In the genomic region with DNA sequence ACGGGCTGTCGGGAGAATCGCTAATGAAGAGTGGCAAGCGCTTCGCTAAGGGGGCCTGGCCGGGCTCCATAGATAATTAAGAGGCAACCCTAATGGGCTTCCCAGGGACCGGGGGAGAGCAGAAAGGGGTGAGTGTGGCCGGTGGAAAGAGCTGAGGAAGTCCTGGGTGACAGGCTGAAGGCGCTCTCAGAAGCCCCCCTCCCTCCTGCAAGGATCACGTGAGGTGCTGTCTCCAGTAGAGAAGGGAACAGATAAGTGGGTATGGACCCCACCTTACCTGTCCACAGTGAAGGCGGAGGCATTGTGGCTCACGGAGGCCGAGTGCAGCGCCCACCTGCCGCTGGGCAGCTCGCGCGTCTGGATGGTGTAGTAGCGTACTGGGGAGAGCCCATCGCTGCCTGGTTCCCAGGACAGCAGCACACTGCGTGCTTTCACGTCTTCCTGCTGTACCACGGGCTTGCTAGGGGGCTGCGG, we compare ENCODE assay signal across 17 mouse cellular contexts.
DNase-seq lines count a peak whose midpoint lies in the region; ATAC-seq lines count a peak whose summit lies in the region.
"Had no signal": no experiment of that assay in that cellular context is flagged by ENCODE, and none has a peak within 500 bp of the region (broad histone marks: within the 10 kb centered on the region; RNA-seq: fewer than 3 reads in every experiment).

No protein-coding gene starts in this region.

- WGBS in embryonic facial prominence, embryonic 12.5 days: 37% methylated on average over 24 of the region's 24 CpGs
- WGBS in forebrain, embryonic 14.5 days: 15% methylated on average over 24 of the region's 24 CpGs
- WGBS in midbrain, embryonic 10.5 days: 44% methylated on average over 24 of the region's 24 CpGs

- H3K36me3 ChIP-seq in embryonic facial prominence, embryonic 12.5 days: no peaks in the 10 kb centered on the region
- H3K36me3 ChIP-seq in forebrain, embryonic 14.5 days (ENCODE audit: control insufficient read depth, insufficient read depth, low read length): no peaks in the 10 kb centered on the region
- H3K36me3 ChIP-seq in midbrain, embryonic 10.5 days: peaks cover 48% of the 10 kb centered on the region
- H3K36me3 ChIP-seq: liver, embryonic 13.5 days had no signal

- H3K4me2 ChIP-seq in embryonic facial prominence, embryonic 12.5 days (replicated peaks): 0 out of 2 replicates have a peak overlapping the region, but pooled peaks have one; percentile 10
- peak overlapping the region; percentile 53 for H3K4me2 ChIP-seq in forebrain, embryonic 14.5 days (ENCODE audit: low read length)
- H3K4me2 ChIP-seq: embryonic facial prominence, embryonic 15.5 days; heart, embryonic 13.5 days; liver, embryonic 13.5 days had no signal

- peak; percentile 64; the same call in 1 of the 2 replicates for ATAC-seq in embryonic facial prominence, embryonic 12.5 days (ENCODE audit: insufficient number of reproducible peaks, insufficient read depth, low FRiP score, low TSS enrichment)
- ATAC-seq in forebrain, embryonic 14.5 days: peak; percentile 70
- ATAC-seq: inflammation-experienced regulatory T-cells, adult 6 months had no signal

- H3K27me3 ChIP-seq in embryonic facial prominence, embryonic 12.5 days: 0 out of 2 replicates have a peak, but pooled peaks cover 4% of the 10 kb centered on the region
- H3K27me3 ChIP-seq in forebrain, embryonic 14.5 days (replicated peaks; ENCODE audit: control insufficient read depth, insufficient read depth, low read length): no peaks in the 10 kb centered on the region
- H3K27me3 ChIP-seq in midbrain, embryonic 10.5 days (ENCODE audit: low read depth, poor library complexity, severe bottlenecking): peaks cover 33% of the 10 kb centered on the region

- peak; percentile 78 for DNase-seq in forebrain, embryonic 14.5 days (ENCODE audit: low spot score)
- DNase-seq in midbrain, embryonic 10.5 days (ENCODE audit: low spot score): no peak
- peak; percentile 92 for DNase-seq in retina, postnatal 1 day
- no peak for DNase-seq in cerebellum, adult 18-20 months
- DNase-seq in cerebellum, postnatal 4 days (ENCODE audit: low spot score in 2 of 2): no peak
- no peak for DNase-seq in layer of hippocampus, postnatal 36 days
- DNase-seq: cerebellum, adult 2 months; kidney, postnatal 25 days; liver, embryonic 13.5 days; lung, postnatal 14 days; right cerebral cortex, postnatal 14 days; thymus, postnatal 4 days had no signal

- no peak overlapping the region for H3K4me3 ChIP-seq in embryonic facial prominence, embryonic 12.5 days
- peak overlapping the region; percentile 18 for H3K4me3 ChIP-seq in forebrain, embryonic 14.5 days (ENCODE audit: low read depth, low read length)
- H3K4me3 ChIP-seq in midbrain, embryonic 10.5 days: no peak overlapping the region; the same call in 1 of the 2 replicates
- H3K4me3 ChIP-seq: embryonic facial prominence, embryonic 15.5 days; heart, embryonic 13.5 days; liver, embryonic 13.5 days; myocyte had no signal

- no peaks in the 10 kb centered on the region for H3K4me1 ChIP-seq in embryonic facial prominence, embryonic 12.5 days
- peaks cover 10% of the 10 kb centered on the region for H3K4me1 ChIP-seq in forebrain, embryonic 14.5 days (ENCODE audit: control insufficient read depth, insufficient read depth, low read length)
- H3K4me1 ChIP-seq in midbrain, embryonic 10.5 days: peaks cover 14% of the 10 kb centered on the region
- H3K4me1 ChIP-seq: heart, embryonic 13.5 days; liver, embryonic 13.5 days had no signal

- no peak overlapping the region for H3K27ac ChIP-seq in embryonic facial prominence, embryonic 12.5 days
- H3K27ac ChIP-seq in forebrain, embryonic 14.5 days (ENCODE audit: low read depth, low read length): no peak overlapping the region
- H3K27ac ChIP-seq in midbrain, embryonic 10.5 days (replicated peaks): peak overlapping the region; percentile 43; the same call in 1 of the 2 replicates
- H3K27ac ChIP-seq: embryonic facial prominence, embryonic 15.5 days; heart, embryonic 13.5 days; liver, embryonic 13.5 days had no signal

- no peaks in the 10 kb centered on the region for H3K9me3 ChIP-seq in embryonic facial prominence, embryonic 12.5 days
- no peaks in the 10 kb centered on the region for H3K9me3 ChIP-seq in forebrain, embryonic 14.5 days (replicated peaks; ENCODE audit: control insufficient read depth, low read length)
- H3K9me3 ChIP-seq in midbrain, embryonic 10.5 days (replicated peaks): no peaks in the 10 kb centered on the region
- H3K9me3 ChIP-seq: embryonic facial prominence, embryonic 15.5 days; heart, embryonic 13.5 days; liver, embryonic 13.5 days had no signal

- H3K9ac ChIP-seq in embryonic facial prominence, embryonic 12.5 days: no peak overlapping the region
- H3K9ac ChIP-seq in forebrain, embryonic 14.5 days (ENCODE audit: low read length): peak overlapping the region; percentile 32; the same call in 1 of the 2 replicates
- H3K9ac ChIP-seq: embryonic facial prominence, embryonic 15.5 days; heart, embryonic 13.5 days; liver, embryonic 13.5 days had no signal

Comparison
In these comparisons a context has a peak if more than half of its experiments do, and no peak if none do; other contexts are left out.
1. DNase-seq: peak in forebrain, embryonic 14.5 days (single experiment) and retina, postnatal 1 day (single experiment); none in midbrain, embryonic 10.5 days (single experiment), cerebellum, adult 18-20 months (0 of 2), cerebellum, postnatal 4 days (0 of 2) and layer of hippocampus, postnatal 36 days (0 of 2).